Mouse (Mus musculus): ENCODE results near the gene Tmem170b. TPM values are rescaled to one million over a fixed set of nuclear protein-coding genes. Genes with fewer than 3 reads are reported as not detected.

Gene Tmem170b
- 22.4 and 24.1 TPM in 2 replicates for polyA plus RNA-seq (2014; fragmentation: Nextera tagmentation; extraction: Ambion mirVana)

GRCm38 (mm10) chr13:41605099-41606010 lies at the start of gene Tmem170b:
Tmem170b (plus strand) TSS chr13:41605907.
- ATAC-seq (replicated peaks; ENCODE audit: low FRiP score) (peak; percentile 98), DNase-seq (ENCODE audit: low spot score) (peak; percentile 100)
- Histone ChIP-seq H3K4me2 (ENCODE audit: low read depth, low read length, severe bottlenecking) (peak within 1 kb of the TSS; percentile 69), H3K9ac (ENCODE audit: low read length) (peak within 1 kb of the TSS; percentile 95), H3K27me3 (ENCODE audit: control insufficient read depth, insufficient read depth, low read length) (no peaks in the 10 kb centered on the region), H3K27ac (ENCODE audit: low read depth, low read length) (peak within 1 kb of the TSS; percentile 62), H3K4me3 (ENCODE audit: low read depth, low read length) (peak within 1 kb of the TSS; percentile 94), H3K4me1 (replicated peaks; ENCODE audit: control insufficient read depth, insufficient read depth, low read length) (peaks cover 4% of the 10 kb centered on the region; the same call in 1 of the 2 replicates), H3K36me3 (ENCODE audit: control insufficient read depth, insufficient read depth, low read length) (no peaks in the 10 kb centered on the region), H3K9me3 (ENCODE audit: control insufficient read depth, low read length) (no peaks in the 10 kb centered on the region)
- WGBS: 1% methylated on average over 41 of the region's 87 CpGs

DNA sequence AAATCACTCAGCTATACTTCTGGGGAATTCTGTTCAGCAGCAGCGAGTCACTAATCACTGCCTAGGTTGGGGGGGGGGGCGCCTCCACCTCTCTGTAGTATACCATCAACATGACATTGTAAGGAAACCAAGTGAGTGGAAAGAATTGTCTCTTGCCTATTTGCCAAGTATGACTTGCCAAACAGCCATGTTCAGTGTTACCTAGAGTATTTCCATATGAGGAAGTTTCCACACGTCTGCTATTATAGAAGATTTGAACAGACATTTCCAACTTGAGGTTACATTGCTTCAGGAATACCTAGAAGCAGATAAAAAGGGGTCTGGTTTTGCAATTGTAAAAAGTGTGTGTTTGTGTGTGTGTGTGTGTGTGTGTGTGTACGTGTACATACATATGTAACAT lies 44.7 kb upstream of the Tmem170b start:
- Histone ChIP-seq H3K27ac (ENCODE audit: low read depth, low read length) (no peak overlapping the region), H3K36me3 (ENCODE audit: control insufficient read depth, insufficient read depth, low read length) (no peaks in the 10 kb centered on the region), H3K27me3 (ENCODE audit: control insufficient read depth, insufficient read depth, low read length) (no peaks in the 10 kb centered on the region), H3K4me2 (ENCODE audit: low read depth, low read length, severe bottlenecking) (no peak overlapping the region), H3K4me1 (replicated peaks; ENCODE audit: control insufficient read depth, insufficient read depth, low read length) (no peaks in the 10 kb centered on the region), H3K9me3 (ENCODE audit: control insufficient read depth, low read length) (no peaks in the 10 kb centered on the region), H3K4me3 (ENCODE audit: low read depth, low read length) (no peak overlapping the region), H3K9ac (ENCODE audit: low read length) (no peak overlapping the region)
- DNase-seq (ENCODE audit: low spot score) (no peak), ATAC-seq (replicated peaks; ENCODE audit: low FRiP score) (no peak)
- 90% methylated on average over 4 of the region's 4 CpGs for WGBS

DNA sequence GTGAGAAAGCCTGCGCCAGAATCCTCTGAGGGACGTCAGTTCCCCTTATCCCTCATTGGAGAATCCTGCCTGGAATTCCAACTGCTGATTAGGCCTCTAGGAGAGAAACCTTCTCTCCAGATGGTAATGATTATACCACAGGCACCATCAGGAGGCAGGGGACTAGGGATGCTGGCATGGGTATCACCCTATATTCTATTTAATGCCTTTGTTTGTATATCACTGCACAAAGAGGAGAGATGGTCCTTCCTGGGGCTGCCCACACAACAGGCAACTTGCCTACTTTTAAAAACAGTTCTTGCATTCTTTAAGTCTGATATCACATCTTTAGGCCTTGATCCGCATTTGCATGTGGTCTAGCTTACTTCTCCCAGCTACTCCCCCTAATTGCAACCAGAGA lies 37.3 kb upstream of the Tmem170b start:
- Histone ChIP-seq H3K4me3 (ENCODE audit: low read depth, low read length) (no peak overlapping the region), H3K27me3 (ENCODE audit: control insufficient read depth, insufficient read depth, low read length) (no peaks in the 10 kb centered on the region; the same call in 1 of the 2 replicates), H3K9ac (ENCODE audit: low read length) (no peak overlapping the region), H3K36me3 (ENCODE audit: control insufficient read depth, insufficient read depth, low read length) (no peaks in the 10 kb centered on the region), H3K9me3 (ENCODE audit: control insufficient read depth, low read length) (no peaks in the 10 kb centered on the region), H3K4me2 (ENCODE audit: low read depth, low read length, severe bottlenecking) (no peak overlapping the region), H3K27ac (ENCODE audit: low read depth, low read length) (no peak overlapping the region), H3K4me1 (replicated peaks; ENCODE audit: control insufficient read depth, insufficient read depth, low read length) (no peaks in the 10 kb centered on the region)
- WGBS: 87% methylated on average over 3 of the region's 3 CpGs
- ATAC-seq (replicated peaks; ENCODE audit: low FRiP score) (no peak), DNase-seq (ENCODE audit: low spot score) (no peak)

DNA sequence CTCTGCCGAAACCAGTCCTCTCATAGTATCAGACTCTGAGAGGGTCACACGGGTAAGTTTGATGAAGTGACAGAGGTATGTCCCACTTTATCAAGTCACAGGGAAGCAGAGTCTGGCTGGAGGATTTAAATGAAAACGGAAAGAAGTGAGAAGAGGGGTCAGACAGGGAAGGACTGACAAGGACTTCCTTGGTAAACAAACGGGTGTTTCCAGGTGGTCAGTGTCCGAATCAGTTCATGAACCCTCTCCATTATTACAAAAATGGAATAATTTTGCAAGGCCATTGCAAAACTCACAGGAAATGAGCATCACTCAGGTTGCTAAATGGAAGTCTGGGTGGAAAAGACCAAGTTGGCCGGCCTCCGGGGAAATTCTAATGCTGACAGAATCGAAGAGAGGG lies 36.8 kb upstream of the Tmem170b start:
- Histone ChIP-seq H3K4me3 (ENCODE audit: low read depth, low read length) (no peak overlapping the region), H3K4me1 (replicated peaks; ENCODE audit: control insufficient read depth, insufficient read depth, low read length) (no peaks in the 10 kb centered on the region), H3K27me3 (ENCODE audit: control insufficient read depth, insufficient read depth, low read length) (no peaks in the 10 kb centered on the region; the same call in 1 of the 2 replicates), H3K9me3 (ENCODE audit: control insufficient read depth, low read length) (no peaks in the 10 kb centered on the region), H3K4me2 (ENCODE audit: low read depth, low read length, severe bottlenecking) (no peak overlapping the region), H3K36me3 (ENCODE audit: control insufficient read depth, insufficient read depth, low read length) (no peaks in the 10 kb centered on the region), H3K27ac (ENCODE audit: low read depth, low read length) (no peak overlapping the region), H3K9ac (ENCODE audit: low read length) (no peak overlapping the region)
- 86% methylated on average over 8 of the region's 8 CpGs for WGBS
- no peak for DNase-seq (ENCODE audit: low spot score)
- no peak for ATAC-seq (replicated peaks; ENCODE audit: low FRiP score)

DNA sequence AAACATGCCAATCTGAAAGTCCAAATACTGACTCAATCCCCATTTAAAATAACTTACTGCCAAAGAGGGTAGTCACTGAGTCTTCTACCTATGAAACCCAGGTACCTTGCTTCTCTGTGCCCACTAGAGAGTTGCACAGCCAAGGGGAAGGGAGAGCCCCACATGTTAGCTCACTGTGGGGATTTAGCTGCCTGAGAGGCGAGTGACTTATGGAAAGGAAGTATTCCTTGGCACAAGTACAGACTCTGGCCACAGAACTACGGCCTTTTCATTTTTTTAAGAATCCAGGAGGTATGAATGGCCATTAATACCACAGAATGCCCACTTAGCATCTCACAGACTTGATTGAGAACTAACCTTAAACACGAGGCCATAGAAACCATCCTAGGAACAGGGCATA lies 35.9 kb upstream of the Tmem170b start:
- Histone ChIP-seq H3K36me3 (ENCODE audit: control insufficient read depth, insufficient read depth, low read length) (no peaks in the 10 kb centered on the region), H3K4me1 (replicated peaks; ENCODE audit: control insufficient read depth, insufficient read depth, low read length) (no peaks in the 10 kb centered on the region), H3K9ac (ENCODE audit: low read length) (no peak overlapping the region), H3K4me2 (ENCODE audit: low read depth, low read length, severe bottlenecking) (no peak overlapping the region), H3K27ac (ENCODE audit: low read depth, low read length) (no peak overlapping the region), H3K27me3 (ENCODE audit: control insufficient read depth, insufficient read depth, low read length) (no peaks in the 10 kb centered on the region; the same call in 1 of the 2 replicates), H3K4me3 (ENCODE audit: low read depth, low read length) (no peak overlapping the region), H3K9me3 (ENCODE audit: control insufficient read depth, low read length) (no peaks in the 10 kb centered on the region)
- no peak for ATAC-seq (replicated peaks; ENCODE audit: low FRiP score)
- WGBS: 85% methylated on average over 3 of the region's 3 CpGs
- DNase-seq (ENCODE audit: low spot score): no peak

GRCm38 (mm10) chr13:41571368-41572350 lies 34.0 kb upstream of the Tmem170b start:
- no peaks in the 10 kb centered on the region for H3K9me3 ChIP-seq (ENCODE audit: control insufficient read depth, low read length)
- H3K4me2 ChIP-seq (ENCODE audit: low read depth, low read length, severe bottlenecking): peak overlapping the region; percentile 37
- 13% methylated on average over 13 of the region's 13 CpGs for WGBS
- ATAC-seq (replicated peaks; ENCODE audit: low FRiP score) (peak; percentile 53), DNase-seq (ENCODE audit: low spot score) (peak; percentile 83)
- no peak overlapping the region for H3K27ac ChIP-seq (ENCODE audit: low read depth, low read length)
- no peak overlapping the region for H3K9ac ChIP-seq (ENCODE audit: low read length)
- no peaks in the 10 kb centered on the region for H3K4me1 ChIP-seq (replicated peaks; ENCODE audit: control insufficient read depth, insufficient read depth, low read length)
- H3K36me3 ChIP-seq (ENCODE audit: control insufficient read depth, insufficient read depth, low read length): no peaks in the 10 kb centered on the region
- no peak overlapping the region for H3K4me3 ChIP-seq (ENCODE audit: low read depth, low read length)
- H3K27me3 ChIP-seq (ENCODE audit: control insufficient read depth, insufficient read depth, low read length): no peaks in the 10 kb centered on the region; the same call in 1 of the 2 replicates

- Histone ChIP-seq H3K9ac (ENCODE audit: low read length) (no peak overlapping the region), H3K36me3 (ENCODE audit: control insufficient read depth, insufficient read depth, low read length) (no peaks in the 10 kb centered on the region), H3K4me2 (ENCODE audit: low read depth, low read length, severe bottlenecking) (no peak overlapping the region), H3K27me3 (ENCODE audit: control insufficient read depth, insufficient read depth, low read length) (no peaks in the 10 kb centered on the region; the same call in 1 of the 2 replicates), H3K4me1 (replicated peaks; ENCODE audit: control insufficient read depth, insufficient read depth, low read length) (no peaks in the 10 kb centered on the region), H3K4me3 (ENCODE audit: low read depth, low read length) (no peak overlapping the region), H3K9me3 (ENCODE audit: control insufficient read depth, low read length) (no peaks in the 10 kb centered on the region), H3K27ac (ENCODE audit: low read depth, low read length) (no peak overlapping the region)
- DNase-seq (ENCODE audit: low spot score): no peak
- WGBS: 50% methylated on average over 4 of the region's 4 CpGs
- ATAC-seq (replicated peaks; ENCODE audit: low FRiP score): peak; percentile 53; the same call in 1 of the 2 replicates
Observed at GRCm38 (mm10) chr13:41572351-41572735, 33.4 kb upstream of the Tmem170b start.

GRCm38 (mm10) chr13:41573126-41573846 lies 32.4 kb upstream of the Tmem170b start:
- Histone ChIP-seq H3K27me3 (ENCODE audit: control insufficient read depth, insufficient read depth, low read length) (no peaks in the 10 kb centered on the region; the same call in 1 of the 2 replicates), H3K36me3 (ENCODE audit: control insufficient read depth, insufficient read depth, low read length) (no peaks in the 10 kb centered on the region), H3K27ac (ENCODE audit: low read depth, low read length) (no peak overlapping the region), H3K4me2 (ENCODE audit: low read depth, low read length, severe bottlenecking) (no peak overlapping the region), H3K9ac (ENCODE audit: low read length) (no peak overlapping the region), H3K9me3 (ENCODE audit: control insufficient read depth, low read length) (no peaks in the 10 kb centered on the region), H3K4me3 (ENCODE audit: low read depth, low read length) (no peak overlapping the region), H3K4me1 (replicated peaks; ENCODE audit: control insufficient read depth, insufficient read depth, low read length) (no peaks in the 10 kb centered on the region)
- WGBS: 47% methylated on average over 4 of the region's 4 CpGs
- no peak for DNase-seq (ENCODE audit: low spot score)
- ATAC-seq (replicated peaks; ENCODE audit: low FRiP score): no peak

Measured in forebrain, embryonic 11.5 days (tissue).